Mouse (Mus musculus) liver, postnatal 0 days (tissue): Measurements from ENCODE around the gene Ptprg.

Experiments used
- CTCF ChIP-seq: sonication (generic); IDR thresholded peaks from 2 replicates; pipeline ENCODE4 v1.5.1; 2016; ENCODE audit warnings: antibody characterized with exemption, low read depth
- EP300 ChIP-seq: IDR thresholded peaks from 2 replicates; pipeline ENCODE4 v1.6.1; 2016; ENCODE audit warnings: antibody characterized with exemption, low read depth, mild to moderate bottlenecking

GRCm38 (mm10) chr14:11637673-11638072 is 84.3 kb downstream of the Ptprg start:
- no peak for TF ChIP-seq CTCF
- TF ChIP-seq EP300 = no peak
